Mouse (Mus musculus) telencephalon, adult 2 months (tissue): ENCODE results near the gene Ptprm.
A peak's percentile ranks its signal among the peaks of the same experiment; 100 is the strongest.

Experiments
- DNase-seq: peaks from one replicate; pipeline ENCODE4 v3.0.0-alpha.2; 2011; ENCODE audit warnings: low read depth, low spot score

Ptprm gene

DNA sequence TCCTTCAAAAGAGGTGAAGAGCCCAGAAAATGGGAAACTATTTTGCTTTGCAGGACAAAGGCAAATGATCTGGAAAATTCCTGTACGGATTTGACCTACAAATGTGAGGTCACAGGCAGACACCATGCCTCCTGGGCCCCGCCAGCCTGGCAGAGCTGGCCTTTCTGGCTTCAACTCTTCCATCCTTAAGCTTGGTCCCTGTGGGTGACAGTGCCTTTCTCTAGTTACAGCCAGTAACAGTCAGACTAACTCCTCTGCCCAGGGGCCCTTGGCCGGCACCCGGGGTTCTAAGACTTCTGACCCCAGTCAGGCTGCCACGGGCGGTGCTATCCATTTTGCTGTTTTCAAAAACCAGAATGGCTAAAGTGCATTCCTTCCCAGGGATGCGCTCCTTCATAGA, 217.4 kb downstream of the Ptprm start:
- no peak for DNase-seq

DNA sequence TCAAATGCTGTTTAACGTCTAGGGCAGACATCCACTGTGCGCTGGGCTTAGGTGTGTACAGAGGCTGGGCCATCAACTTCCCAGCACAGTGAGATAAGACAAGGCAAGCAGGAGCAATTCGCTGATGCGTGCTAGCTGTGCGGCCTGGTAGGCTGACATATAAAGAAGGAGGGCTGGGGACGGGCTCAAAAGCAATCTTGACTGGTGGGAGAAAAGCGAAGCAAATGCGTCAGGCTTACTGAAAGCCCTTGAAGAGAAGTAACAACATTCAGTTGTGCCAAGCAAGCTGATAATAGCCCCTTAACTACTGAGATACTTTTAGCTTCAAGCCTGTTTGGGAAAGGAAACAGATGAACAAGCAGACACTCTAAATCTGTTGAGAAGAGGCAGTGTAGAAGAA, 217.8 kb downstream of the Ptprm start:
- DNase-seq, result peak; percentile 51

DNA sequence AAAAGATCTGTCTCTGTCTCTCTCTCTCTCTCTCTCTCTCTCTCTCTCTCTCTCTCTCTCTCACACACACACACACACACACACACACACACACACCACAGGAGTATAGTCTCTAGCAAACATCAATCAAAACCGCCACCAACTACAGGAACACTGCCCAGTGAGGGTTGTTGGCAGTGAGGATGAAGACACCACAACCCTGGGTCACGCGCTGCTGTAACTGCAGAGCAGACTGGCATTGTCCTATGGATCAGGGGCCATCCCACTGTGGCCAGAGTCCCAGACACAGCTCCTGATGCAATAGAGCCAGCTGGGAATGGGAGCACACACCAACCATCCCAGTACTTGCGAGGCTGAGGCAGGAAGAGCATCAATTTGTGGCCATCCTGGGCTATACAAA, 220.0 kb downstream of the Ptprm start:
- no peak for DNase-seq

DNA sequence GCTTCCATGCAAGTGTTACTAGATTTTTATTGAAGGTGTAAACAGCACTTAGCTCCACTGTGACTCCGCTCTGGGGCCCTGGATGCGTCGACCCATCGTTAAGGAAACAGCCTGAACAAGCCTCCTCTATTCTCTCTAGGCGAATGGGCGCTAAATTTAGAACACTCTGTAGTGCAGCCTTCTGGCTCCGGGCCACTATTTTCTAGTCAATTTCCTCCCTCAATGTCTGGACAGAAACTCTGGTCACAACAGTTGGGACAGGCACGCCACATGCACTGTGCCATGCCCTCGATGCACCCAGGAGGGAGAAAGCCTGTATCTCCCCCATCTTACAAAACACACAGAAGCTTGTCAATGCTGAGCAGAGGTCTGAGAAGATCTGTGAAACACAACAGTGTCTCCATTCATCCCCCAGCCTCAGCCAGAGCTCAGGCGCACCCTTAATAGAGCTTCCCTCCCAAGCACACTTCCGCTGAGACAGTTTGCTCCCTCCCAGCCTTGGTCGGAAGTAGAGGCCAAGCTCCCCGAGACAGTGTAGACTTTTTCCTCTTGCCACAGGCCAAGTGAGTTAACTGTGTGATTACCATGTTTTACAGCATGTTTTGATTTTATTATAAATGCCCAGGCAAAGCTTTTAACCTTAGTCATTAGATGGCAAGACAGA, 220.7 kb downstream of the Ptprm start:
- peak; percentile 46 for DNase-seq

DNA sequence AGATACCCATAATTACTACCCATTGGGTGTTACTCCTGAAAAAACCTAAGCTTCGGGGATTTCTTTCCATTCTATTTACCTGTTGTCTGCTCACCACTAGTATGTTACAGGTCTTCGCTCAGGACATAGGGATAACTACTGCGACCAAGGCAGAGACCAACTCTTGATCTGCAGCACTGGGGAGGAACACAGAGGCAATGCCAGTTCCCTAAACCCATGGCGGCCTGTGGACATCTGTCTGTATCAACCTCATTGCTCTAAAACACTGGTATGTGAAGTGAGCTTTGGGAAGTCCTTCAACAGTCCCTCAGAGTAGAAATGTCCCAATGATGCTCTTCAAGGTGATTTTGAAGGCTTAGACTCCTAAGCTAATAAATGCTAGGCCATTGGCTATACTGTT, 221.2 kb downstream of the Ptprm start:
- no peak for DNase-seq

DNA sequence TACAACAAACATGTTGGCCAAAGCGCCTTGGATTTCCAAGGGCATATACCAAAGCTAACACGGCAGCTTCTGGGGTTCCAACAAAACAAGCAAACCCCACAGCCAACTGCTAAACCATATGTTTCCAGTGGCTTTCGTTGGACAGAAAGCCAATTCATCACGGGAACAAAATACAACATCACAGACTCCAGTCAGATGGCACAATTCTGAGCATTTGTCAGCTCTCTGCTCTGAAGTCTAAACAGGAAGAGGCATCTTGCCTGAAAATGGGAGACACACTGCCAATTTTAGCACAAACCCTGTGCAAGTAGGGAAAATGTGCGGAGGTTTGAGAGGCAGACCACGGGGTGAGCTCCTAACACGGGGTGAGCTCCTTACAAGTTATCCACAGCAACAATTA, 226.7 kb downstream of the Ptprm start:
- DNase-seq, result peak; percentile 71

DNA sequence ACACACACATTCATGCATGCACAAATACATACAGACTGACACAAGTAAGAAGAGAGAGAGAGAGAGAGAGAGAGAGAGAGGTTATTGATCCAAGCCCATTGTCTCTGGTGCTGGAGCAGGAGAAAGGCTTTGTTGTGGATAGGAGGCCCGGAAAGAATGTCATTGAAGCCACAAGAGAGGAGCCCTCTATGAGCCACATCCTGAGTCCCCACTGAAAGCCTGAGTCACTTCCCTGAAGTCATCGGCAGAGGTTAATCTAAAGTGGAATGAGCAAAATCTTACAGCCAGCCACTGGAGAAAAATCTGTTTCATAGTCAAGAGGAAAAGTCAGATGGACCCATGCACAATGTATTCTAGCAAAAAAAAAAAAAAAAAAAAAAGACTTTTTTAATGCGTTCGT, 228.7 kb downstream of the Ptprm start:
- DNase-seq, result no peak

DNA sequence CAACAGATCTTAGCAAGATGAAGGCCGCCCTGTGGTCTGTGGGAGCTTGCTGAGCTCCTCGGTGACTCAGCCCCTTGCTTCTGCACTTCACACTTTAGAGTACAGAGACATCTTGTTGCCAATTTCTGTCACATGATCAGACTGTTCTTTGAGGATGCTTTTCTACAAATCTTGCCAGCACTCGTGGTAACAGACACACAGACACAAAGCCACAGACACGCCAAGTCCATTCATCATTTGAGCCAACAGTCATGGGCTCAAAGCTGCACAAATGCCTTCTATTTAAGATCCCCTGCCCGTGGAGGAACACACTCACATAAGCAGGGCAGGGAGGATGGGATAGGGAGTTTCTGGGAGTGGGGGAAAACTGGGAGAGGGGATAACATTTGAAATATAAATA, 230.0 kb downstream of the Ptprm start:
- no peak for DNase-seq

DNA sequence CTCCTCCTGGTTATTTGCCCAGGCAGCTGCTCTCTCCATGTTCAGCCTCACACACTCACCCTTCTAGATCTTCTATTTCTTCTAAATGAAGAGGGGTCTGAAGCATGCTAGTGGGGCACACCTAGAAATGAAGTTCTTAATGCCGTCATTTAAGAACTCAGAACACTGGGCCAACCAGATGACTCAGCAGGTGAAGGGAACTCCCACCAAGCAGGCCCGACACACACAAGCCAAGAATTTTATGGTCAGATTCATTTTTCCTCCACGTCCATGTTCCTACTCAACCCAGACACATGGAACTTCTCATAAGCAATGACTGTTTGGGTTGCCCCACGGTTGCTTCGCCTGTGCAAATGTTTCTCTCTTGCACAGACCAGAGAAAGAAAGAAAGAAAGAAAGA, 230.5 kb downstream of the Ptprm start:
- DNase-seq, result no peak

DNA sequence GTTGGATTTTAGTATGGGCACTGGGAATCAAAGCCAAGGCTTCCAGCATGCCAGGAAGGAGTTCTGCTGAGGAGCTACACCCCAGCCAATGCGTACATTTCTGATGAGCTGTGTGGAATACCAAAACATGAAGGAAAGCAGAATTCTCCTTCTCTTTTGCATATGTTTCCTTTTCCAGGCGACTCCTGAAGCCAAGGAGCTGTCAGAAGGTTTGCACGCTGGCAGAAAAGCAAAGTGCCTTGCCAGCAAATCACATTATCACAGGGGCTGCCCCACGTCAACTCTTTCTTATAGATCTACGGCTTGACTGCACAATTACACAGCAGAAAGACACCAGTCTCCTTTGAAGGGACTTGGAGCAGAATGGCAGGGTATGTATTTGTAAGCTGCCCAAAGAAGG, 233.4 kb downstream of the Ptprm start:
- DNase-seq, result no peak

DNA sequence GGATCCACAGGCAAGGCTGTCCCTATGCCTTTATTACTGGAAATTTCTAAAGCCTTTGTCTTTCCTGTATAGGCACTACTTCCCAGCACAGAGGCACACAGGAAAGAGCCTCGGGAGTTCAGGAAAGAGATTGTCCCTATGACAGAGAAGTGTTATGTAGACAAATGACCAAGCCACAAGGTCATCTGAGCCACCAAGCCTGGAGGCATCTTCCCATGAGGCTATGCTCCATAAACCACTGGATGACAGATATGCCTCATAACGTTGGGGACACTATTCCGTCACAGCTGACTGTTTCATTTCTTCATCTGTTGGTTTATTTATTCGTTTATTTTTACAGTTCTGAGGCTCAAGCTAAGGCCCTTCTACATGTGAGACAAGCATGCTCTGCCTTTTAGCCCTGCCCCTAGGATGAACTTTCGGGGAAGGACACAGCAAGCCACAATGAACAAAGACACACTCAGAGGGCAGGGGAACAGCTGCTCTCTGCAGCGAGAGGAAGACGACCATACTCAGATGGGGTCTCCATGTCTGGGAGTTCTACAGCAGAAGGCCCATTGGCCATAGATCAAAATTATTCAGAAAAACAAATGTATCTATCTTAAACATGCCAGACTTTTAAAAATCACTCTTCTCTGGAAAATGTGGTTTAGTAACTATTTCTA, 235.4 kb downstream of the Ptprm start:
- DNase-seq, result no peak

DNA sequence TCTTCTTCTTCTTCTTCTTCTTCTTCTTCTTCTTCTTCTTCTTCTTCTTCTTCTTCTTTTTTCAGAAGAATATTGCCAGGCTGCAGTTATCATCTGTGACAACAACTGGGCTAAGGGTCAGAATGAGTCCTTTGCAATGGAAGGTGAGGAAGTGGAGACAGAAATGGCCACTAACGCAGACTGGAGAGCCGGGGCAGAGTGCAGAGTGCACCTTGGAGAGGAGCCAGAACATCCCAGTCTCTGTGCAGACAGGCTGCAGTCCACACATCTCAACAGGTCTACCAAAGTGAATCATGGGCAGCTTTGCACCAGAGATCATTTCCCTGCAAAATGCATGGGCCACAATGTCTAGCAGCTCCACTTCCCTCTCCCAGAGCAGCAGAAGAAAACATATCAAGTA, 239.4 kb downstream of the Ptprm start:
- no peak for DNase-seq

DNA sequence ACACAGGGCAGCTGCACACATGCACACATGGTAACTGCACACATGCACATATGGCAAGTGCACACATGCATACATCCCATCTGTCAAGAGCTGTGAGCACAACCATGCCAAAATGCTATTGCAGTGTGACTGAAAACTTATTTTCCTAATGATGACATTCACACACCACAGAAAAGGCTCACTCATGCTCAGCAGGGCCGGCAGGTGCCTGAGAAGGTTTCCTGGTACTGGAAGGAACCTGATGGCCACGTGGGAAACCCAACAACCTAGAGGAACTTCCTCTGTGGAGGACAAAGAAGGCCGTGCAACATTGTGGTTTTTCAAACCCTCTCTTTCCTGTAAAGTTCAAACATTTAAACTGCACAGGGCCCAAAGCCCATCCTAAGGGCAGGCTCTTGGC, 241.6 kb downstream of the Ptprm start:
- DNase-seq, result no peak

DNA sequence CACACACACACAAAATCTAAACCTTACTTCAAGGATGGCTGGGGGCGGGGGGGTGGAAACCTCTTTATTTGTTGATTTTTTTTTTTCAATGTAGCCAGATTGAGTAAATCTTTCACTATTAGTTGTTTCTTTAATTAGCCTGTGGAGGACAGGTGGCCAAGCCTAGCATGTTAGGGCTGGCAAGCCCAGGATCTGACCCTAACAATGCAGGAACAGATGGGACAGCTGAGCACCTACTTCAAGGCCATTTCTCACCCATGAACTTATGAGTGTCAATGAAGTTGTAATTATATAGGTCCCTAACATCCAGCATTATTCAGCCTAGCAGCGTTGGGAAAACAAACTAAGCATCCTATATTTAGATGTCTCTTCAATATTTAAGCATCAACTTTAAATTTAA, 248.1 kb downstream of the Ptprm start:
- DNase-seq, result no peak

DNA sequence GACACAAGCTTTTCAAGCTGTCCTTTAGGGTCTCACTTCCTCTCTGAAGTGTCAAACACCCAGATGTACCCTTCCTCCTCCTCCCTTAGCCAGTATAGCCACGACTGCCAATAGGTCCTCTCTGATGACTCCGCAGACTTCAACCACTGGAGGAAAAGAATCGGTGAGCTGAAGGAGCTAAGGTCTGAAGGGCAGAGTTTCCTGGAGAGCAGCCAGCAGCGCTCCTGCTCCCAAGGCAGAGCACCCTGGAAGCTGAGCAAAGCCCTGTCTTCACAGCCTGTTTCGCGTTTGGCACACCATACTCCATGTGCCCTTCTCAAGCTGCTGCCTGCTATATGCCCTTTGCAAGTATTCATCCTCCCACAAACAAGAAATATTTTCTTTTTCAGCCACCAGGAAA, 252.2 kb downstream of the Ptprm start:
- DNase-seq, result no peak

DNA sequence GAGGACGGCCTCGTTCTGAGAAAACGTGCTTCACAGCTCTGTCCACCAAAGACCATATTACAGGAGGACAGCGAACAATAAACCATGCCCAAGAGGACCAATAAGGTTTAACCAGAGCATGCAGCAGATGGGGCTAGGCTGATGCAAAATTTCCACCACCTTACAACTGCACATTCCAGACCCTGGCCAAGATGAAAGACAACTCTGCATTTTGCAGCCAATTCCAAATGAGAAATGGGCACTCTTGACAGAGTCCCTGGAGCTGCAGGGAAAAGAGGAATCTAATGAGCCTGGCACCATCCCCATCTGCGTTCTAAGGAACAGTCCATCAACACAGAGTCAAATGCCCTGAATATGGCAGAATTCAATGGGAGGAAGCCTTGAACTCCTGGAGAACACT, 263.3 kb downstream of the Ptprm start:
- no peak for DNase-seq

DNA sequence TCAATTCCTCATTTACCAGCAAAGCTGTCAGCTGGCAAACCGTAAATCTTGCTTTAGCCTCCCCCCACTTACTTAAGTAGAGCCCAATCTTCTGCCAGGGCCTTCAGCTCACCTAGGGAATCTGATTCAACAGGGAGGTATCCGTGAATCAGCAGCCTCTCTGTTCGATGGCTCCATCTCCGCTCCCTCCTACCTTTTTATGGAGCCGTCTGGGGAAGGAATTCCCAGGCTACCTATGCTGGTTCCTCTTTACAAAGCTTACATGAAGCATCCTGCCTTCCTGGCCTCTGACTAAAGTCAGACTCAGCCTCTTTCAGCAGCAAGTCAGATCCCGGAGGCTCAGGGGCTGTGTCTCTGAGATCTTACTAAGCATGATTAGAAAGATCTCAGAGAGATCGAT, 264.1 kb downstream of the Ptprm start:
- no peak for DNase-seq

DNA sequence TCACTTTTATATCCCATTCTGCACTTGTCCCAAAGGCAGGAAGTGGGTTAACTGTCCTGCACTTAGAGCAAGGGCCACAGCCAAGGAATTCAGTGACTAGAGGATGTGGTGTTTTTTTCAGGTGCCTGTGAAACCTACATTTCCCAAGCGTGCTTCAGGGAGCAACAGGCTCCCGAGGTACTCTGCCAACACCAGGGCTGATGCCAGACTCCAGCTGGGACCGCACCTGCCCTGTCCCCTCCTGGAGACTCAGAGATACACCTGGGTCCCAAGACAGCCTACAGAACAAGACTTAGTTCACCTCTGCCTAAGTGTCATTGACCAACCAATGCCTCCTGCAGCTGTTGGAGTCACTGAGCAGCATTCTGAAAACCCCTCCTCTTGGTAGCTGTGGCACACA, 264.6 kb downstream of the Ptprm start:
- DNase-seq, result no peak

DNA sequence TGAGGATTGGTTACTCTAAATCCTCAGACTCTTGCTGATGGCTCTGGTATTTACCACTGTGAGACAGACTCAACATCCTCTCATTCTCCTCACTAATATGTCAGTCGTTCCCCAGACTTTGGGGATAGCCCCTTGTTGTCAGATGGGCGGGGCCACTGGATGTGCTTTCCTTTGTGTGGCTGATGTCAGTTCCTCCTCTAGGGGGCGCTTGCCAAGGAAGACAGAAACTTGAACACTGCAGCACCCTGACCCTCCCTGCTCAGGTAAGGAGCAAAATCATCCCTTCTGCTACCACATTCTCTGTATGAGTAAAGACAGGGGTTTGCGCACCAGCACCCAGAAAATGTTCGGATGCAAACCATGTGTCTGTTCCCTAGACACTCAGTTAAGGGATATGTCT, 266.7 kb downstream of the Ptprm start:
- DNase-seq, result no peak

DNA sequence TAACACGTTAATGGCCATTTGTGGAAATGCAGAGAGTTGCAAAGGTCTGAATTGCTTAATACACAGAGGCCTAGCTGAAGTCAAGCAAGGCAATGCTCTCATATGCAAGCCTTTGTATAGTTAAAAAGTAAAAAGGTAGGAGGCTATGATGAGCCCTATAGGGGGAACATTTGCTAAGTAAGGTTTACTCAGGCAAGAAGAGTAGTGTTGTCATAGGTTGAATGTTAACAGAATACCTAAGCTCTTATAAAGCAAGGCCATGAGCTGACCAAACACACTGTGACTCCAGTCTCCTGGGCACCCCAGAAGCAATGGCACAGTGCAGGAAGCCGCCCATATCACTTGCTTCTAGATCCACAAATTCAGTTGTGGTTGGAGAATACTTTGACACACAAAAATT, 267.4 kb downstream of the Ptprm start:
- no peak for DNase-seq

DNA sequence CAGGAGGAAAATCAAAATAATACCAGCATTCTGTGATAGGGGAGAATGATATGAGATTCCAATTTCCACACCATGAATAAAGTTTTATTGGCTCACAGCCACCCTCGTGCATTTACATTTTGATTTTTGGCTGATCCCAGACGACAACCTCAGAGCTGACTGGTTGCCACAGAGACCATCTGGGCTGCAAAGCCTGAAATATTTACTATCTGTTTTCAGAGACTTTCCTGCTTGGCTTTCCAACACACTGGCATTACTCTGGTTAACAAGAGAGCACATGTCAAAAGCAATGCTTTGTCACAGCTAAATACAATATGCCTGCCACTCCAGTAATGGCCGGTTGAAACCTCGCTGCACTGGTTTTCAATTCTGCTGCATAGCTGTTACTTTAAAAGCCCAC, 269.8 kb downstream of the Ptprm start:
- DNase-seq, result no peak

DNA sequence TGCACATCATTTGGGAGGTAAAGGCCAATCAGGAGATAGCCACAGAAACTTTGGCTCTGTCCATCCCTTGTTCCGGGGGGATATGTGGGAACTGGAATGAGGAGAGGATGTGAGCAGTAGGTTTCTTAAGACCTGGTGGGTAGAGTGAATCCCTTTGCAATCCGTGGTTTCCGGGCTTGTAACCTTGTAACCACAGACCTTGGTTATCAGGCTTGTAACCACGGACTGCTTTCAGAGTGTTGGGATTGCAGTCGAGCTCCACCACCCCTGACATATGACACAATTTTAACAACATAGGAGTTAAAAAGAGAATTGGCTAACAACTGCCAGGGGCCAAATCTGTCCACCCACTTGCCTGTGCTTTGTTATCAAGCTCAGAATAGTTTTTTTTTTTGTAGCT, 270.2 kb downstream of the Ptprm start:
- no peak for DNase-seq

DNA sequence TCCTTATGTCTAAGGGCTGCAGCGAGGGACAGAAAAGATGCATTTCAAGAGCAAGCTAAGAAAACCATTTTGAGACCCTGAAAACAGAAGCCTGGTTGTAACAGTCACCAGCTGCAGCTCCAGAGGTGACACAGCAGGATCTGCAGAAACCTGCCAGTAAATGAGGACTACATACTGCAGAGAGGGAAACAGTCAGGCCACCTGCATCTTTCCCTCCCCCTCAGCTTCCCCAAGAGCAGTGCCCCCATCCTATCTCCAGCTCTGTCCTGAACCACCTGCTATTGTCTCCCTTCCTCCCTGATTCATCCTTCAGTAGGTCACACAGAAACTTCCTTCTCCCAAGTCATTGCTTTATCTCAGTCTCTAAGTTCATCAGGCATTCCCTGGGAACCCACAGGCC, 274.7 kb downstream of the Ptprm start:
- DNase-seq, result no peak

DNA sequence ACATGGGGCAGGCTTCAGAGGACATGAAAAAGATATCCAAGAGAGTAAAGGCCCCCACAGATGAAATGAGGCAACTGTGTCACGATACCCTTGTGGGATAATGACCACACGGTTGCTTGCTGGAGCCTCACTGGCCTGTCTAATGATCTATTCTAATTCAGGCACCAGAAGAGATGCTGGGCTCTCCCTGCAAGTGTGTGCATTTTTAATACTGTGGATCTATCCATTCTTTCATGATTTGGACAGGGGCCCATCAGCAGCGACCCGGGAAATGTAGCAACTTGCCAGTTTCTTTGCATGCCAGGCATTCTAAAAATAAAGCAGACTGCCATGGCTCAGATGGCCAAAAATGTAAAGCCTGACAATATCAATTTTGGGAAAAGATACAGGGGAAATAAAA, 280.7 kb downstream of the Ptprm start:
- no peak for DNase-seq
